Mouse (Mus musculus) limb, embryonic 14.5 days (tissue): Measurements from ENCODE around the gene Olfr769. TPM values are rescaled to one million over a fixed set of nuclear protein-coding genes. Genes with fewer than 3 reads are reported as not detected.
"Not testable (repeated sequence)": the region's sequence is repeated elsewhere in the genome, so short reads cannot be mapped to it uniquely, and the experiment has no call there.

ENCODE experiments used
- ATAC-seq: fragments of 200-750 bp; cut with Nextera tagmentation; 2 replicates; pipeline ENCODE4 v1.8.0; 2017; ENCODE audit warnings: low read depth, moderate number of reproducible peaks, moderate TSS enrichment; ENCODE audit not compliant: low FRiP score
- DNase-seq: peaks from one replicate; pipeline ENCODE4 v3.0.0-alpha.2; 2015; ENCODE audit warnings: low spot score
- H3K27ac ChIP-seq: fragments of 300-500 bp; sonication (generic); replicated peaks from 2 replicates; pipeline ENCODE4 v1.5.1; 2014; ENCODE audit warnings: low read depth, mild to moderate bottlenecking, low read length, moderate library complexity, mixed read lengths
- H3K27me3 ChIP-seq: fragments of 300-500 bp; sonication (generic); 2 replicates; pipeline ENCODE4 v1.6.1; 2014; ENCODE audit warnings: low read length, mixed read lengths; ENCODE audit not compliant: control insufficient read depth, insufficient read depth
- H3K36me3 ChIP-seq: fragments of 300-500 bp; sonication (generic); 2 replicates; pipeline ENCODE4 v1.6.1; 2014; ENCODE audit warnings: mild to moderate bottlenecking, low read length, moderate library complexity, mixed read lengths; ENCODE audit not compliant: control insufficient read depth, insufficient read depth
- H3K4me1 ChIP-seq: fragments of 300-500 bp; sonication (generic); 2 replicates; pipeline ENCODE4 v1.6.1; 2014; ENCODE audit warnings: antibody characterized with exemption, low read length, mixed read lengths; ENCODE audit not compliant: control insufficient read depth, insufficient read depth
- H3K4me2 ChIP-seq: fragments of 300-500 bp; sonication (generic); replicated peaks from 2 replicates; pipeline ENCODE4 v1.6.1; 2014; ENCODE audit warnings: low read depth, mild to moderate bottlenecking, low read length, moderate library complexity; ENCODE audit not compliant: severe bottlenecking
- H3K4me3 ChIP-seq: fragments of 300-500 bp; sonication (generic); replicated peaks from 2 replicates; pipeline ENCODE4 v1.5.1; 2014; ENCODE audit warnings: low read length
- H3K9ac ChIP-seq: fragments of 300-500 bp; sonication (generic); 2 replicates; pipeline ENCODE4 v1.6.1; 2014; ENCODE audit warnings: mild to moderate bottlenecking, low read depth, low read length, moderate library complexity; ENCODE audit not compliant: severe bottlenecking
- H3K9me3 ChIP-seq: fragments of 300-500 bp; sonication (generic); 2 replicates; pipeline ENCODE4 v1.6.1; 2016; ENCODE audit warnings: low read length; ENCODE audit not compliant: control insufficient read depth
- POLR2A ChIP-seq: fragments of 200-500 bp; IDR thresholded peaks from 2 replicates; pipeline ENCODE4 v1.8.0; 2012; ENCODE audit warnings: inconsistent platforms, mild to moderate bottlenecking, moderate library complexity, borderline replicate concordance; ENCODE audit not compliant: insufficient read depth, insufficient read length; ENCODE audit errors: extremely low read depth
- WGBS: fragments of 180-500 bp; shearing (Covaris S2); extraction: QIAGEN DNeasy Blood & Tissue Kit; methylation state at CpG from one replicate; pipeline ENCODE4 v1.1.7; 2014; 5-methylcytosine and 5-hydroxymethylcytosine counted together
- polyA plus RNA-seq, 2 experiments: library from polyadenylated mRNA; depleted of rRNA in 1 of 2; stranded (reverse) in 1 of 2; unstranded in 1 of 2; fragments of >200 nt; fragmentation: Nextera tagmentation in 1 of 2; extraction: Ambion mirVana in 1 of 2; gene quantifications; 2 replicates each; pipeline versions ENCODE4 v1.2.1 to v1.2.3; 2012 to 2014

The Olfr769 gene
- polyA plus RNA-seq (2012; rRNA removed) (0.01 TPM in 1 of 2 replicates, not detected in the other), polyA plus RNA-seq (2014; fragmentation: Nextera tagmentation; extraction: Ambion mirVana) (not detected in 2 replicates)

DNA sequence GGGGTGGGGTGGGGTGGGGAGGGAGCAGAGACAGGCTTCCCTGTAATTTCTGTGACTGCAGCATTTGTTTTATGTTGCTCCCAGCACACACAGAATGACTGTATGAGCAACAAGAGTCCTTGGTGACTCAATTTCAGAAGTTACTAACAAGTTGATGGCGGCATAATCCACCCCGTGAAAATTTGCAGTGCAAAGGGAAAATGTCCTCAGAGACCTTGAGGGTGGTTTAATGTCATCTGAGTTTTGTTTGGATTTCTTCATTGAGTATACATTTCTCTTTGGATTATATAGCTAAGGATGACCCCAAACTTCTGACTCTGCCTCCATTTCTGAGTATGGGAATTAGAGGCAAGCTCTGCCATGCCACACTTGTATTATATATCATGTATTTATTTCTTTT is at the start of gene Olfr769:
Gene Olfr769, minus strand, starts transcription at position 101 of the 400 bp plus-strand sequence.
- no peak for DNase-seq
- H3K4me2 ChIP-seq = no peak within 1 kb of the TSS
- no peaks in the 10 kb centered on the region for H3K27me3 ChIP-seq
- no peaks in the 10 kb centered on the region for H3K9me3 ChIP-seq
- no peak within 1 kb of the TSS for H3K27ac ChIP-seq
- H3K4me3 ChIP-seq = no peak within 1 kb of the TSS
- no peak within 1 kb of the TSS for H3K9ac ChIP-seq
- no peaks in the 10 kb centered on the region for H3K4me1 ChIP-seq
- TF ChIP-seq POLR2A = no peak
- 78% methylated on average over 2 of the region's 2 CpGs for WGBS
- ATAC-seq = no peak
- no peaks in the 10 kb centered on the region for H3K36me3 ChIP-seq

- Histone ChIP-seq H3K4me1 (no peaks in the 10 kb centered on the region), H3K27ac (no peak within 1 kb of the TSS), H3K4me2 (no peak within 1 kb of the TSS), H3K9ac (no peak within 1 kb of the TSS), H3K9me3 (no peaks in the 10 kb centered on the region), H3K36me3 (no peaks in the 10 kb centered on the region), H3K27me3 (no peaks in the 10 kb centered on the region), H3K4me3 (no peak within 1 kb of the TSS)
- TF ChIP-seq POLR2A = no peak
- ATAC-seq (no peak), DNase-seq (no peak)
- 77% methylated on average over 1 of the region's 1 CpGs for WGBS
These were observed 47.0 kb upstream of the Olfr769 start, which contains the start of gene Olfr771 for GRCm38 (mm10) chr10:129164651-129165050. Gene Olfr771, minus strand, starts transcription at chr10:129164751.

DNA sequence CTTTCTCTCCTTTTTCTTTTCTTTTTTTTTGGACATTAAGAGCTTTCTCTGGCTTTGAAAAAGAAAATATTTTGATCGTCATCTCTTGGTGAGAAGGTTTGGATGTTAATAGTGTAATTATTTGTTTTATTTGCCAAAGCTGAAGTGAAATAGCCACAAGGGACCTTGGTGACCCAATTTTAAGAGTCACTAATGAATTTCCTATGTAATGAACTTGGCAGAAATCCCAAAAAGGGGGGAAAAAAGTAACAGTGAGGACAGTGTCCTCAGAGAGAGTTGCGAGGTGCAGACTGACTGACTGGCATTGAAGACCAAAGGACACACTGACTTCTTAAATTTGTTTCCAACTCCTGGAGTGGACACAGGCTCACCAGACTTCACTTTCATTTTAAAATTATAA is 21.2 kb upstream of the Olfr769 start, which contains the start of gene Olfr770:
Gene Olfr770, minus strand, starts transcription at position 101 of the 400 bp plus-strand sequence.
- 61% methylated on average over 2 of the region's 2 CpGs for WGBS
- Histone ChIP-seq H3K27me3 (no peaks in the 10 kb centered on the region), H3K36me3 (no peaks in the 10 kb centered on the region), H3K4me1 (no peaks in the 10 kb centered on the region), H3K9ac (no peak within 1 kb of the TSS), H3K4me3 (no peak within 1 kb of the TSS), H3K9me3 (no peaks in the 10 kb centered on the region), H3K27ac (no peak within 1 kb of the TSS), H3K4me2 (no peak within 1 kb of the TSS)
- TF ChIP-seq POLR2A = no peak
- ATAC-seq (no peak), DNase-seq (no peak)

DNA sequence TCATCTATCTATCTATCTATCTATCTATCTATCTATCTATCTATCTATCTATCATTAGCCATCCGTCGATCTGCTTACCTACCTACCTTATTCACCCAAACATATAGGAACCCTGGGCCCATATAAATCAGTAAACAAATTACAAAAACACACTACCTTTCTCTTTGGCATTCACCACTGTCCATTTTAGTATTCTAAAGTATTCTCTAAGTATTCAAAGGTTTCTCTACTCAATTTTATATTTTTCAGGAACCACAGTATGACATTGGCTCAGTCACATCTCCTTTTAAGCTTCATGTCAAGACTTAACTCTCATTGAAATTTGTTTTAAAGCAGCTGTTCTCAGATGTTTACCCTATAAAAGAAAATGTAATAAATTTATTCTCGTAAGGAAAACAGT is 2.5 kb downstream of the Olfr769 start:
- no peak overlapping the region for H3K4me3 ChIP-seq
- TF ChIP-seq POLR2A = no peak
- no peak for ATAC-seq
- H3K4me2 ChIP-seq = no peak overlapping the region
- no peak overlapping the region for H3K27ac ChIP-seq
- H3K4me1 ChIP-seq = no peaks in the 10 kb centered on the region
- no peaks in the 10 kb centered on the region for H3K36me3 ChIP-seq
- 86% methylated on average over 3 of the region's 3 CpGs for WGBS
- no peak for DNase-seq
- H3K9ac ChIP-seq = no peak overlapping the region
- no peaks in the 10 kb centered on the region for H3K9me3 ChIP-seq
- H3K27me3 ChIP-seq = no peaks in the 10 kb centered on the region

- 43% methylated on average over 3 of the region's 3 CpGs for WGBS
- Histone ChIP-seq H3K9me3 (no peaks in the 10 kb centered on the region), H3K27ac (no peak overlapping the region), H3K4me3 (no peak overlapping the region), H3K4me2 (no peak overlapping the region), H3K36me3 (no peaks in the 10 kb centered on the region), H3K27me3 (no peaks in the 10 kb centered on the region), H3K4me1 (no peaks in the 10 kb centered on the region), H3K9ac (no peak overlapping the region)
- TF ChIP-seq POLR2A = no peak
- ATAC-seq (no peak), DNase-seq (no peak)
These were observed 16.4 kb downstream of the Olfr769 start for GRCm38 (mm10) chr10:129101231-129101630.

DNA sequence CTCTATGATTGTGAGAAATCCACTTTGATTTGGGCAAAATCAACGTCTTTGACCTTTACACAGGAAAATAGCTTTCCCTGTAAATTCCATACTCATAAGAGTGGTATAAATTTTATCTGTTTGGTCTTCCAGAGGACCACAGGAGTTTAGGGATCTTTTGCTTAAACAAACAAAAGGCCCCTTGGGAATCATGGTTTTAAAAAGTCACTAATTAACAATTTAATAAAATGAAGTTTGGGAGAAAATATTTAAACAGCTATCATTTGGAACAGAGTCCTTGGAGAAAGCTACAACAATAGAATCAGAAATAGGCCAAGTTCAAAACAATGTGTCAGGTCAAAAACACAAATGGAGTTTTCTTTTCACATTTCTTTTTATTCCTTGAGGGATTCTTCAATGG is 18.4 kb downstream of the Olfr769 start, which contains the start of gene Olfr768:
Gene Olfr768, minus strand, starts transcription at position 101 of the 400 bp plus-strand sequence.
- no peak within 1 kb of the TSS for H3K4me3 ChIP-seq
- H3K9me3 ChIP-seq = no peaks in the 10 kb centered on the region
- WGBS = 77% methylated on average over 1 of the region's 1 CpGs
- H3K27me3 ChIP-seq = no peaks in the 10 kb centered on the region
- DNase-seq = no peak
- no peak for ATAC-seq
- H3K4me1 ChIP-seq = no peaks in the 10 kb centered on the region
- H3K27ac ChIP-seq = no peak within 1 kb of the TSS
- H3K9ac ChIP-seq = no peak within 1 kb of the TSS
- no peaks in the 10 kb centered on the region for H3K36me3 ChIP-seq
- no peak within 1 kb of the TSS for H3K4me2 ChIP-seq
- no peak for TF ChIP-seq POLR2A

GRCm38 (mm10) chr10:129082810-129083209 is 34.9 kb downstream of the Olfr769 start, which contains the start of gene Olfr767:
Gene Olfr767, minus strand, starts transcription at chr10:129082910.
- H3K4me3 ChIP-seq, H3K4me2 ChIP-seq, H3K27ac ChIP-seq, H3K4me1 ChIP-seq, H3K9ac ChIP-seq, H3K9me3 ChIP-seq, H3K27me3 ChIP-seq, ATAC-seq, DNase-seq, H3K36me3 ChIP-seq: not testable (repeated sequence)
